Comparison of ENCODE assay signal across 22 mouse cellular contexts in the genomic region with DNA sequence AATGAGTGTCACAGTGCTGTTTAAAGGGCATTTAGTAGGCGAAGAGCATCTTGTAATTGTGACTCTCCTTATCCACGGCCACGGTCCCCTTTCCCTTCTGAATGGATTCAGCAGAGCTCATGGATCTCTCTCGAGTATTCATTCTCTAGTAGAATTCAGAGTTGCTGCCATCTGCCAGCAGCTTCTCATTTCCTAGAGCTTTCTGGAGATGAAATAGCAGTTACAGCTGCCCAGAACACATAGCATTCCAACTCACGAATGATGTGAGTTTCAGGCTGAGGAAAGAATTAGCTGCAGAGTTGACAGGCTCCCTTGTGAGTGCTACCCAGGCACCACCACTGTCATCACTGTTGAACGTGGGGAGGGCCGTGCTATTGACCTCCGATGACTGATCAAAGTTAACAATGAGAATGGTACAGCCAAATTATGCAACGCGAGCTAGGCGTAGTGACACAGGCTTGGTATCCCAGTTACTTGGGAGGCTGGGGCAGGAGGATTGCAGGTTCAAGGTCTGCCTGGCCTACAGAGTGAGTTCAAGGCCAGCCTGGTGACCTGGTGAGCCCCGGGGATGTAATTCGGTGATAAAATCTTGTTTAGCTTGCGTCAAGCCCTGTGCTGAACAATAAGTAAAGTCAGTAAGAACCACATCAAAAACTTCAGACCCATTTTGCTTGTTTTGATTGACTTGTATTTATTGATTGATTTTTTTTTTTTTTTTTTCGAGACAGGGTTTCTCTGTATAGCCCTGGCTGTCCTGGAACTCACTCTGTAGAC.
"Had no signal": no experiment of that assay in that cellular context is flagged by ENCODE, and none has a peak within 500 bp of the region (broad histone marks: within the 10 kb centered on the region; RNA-seq: fewer than 3 reads in every experiment).

No protein-coding gene starts in this region.

- H3K4me1 ChIP-seq: intestine, embryonic 15.5 days; kidney, embryonic 15.5 days; limb, embryonic 10.5 days; limb, embryonic 13.5 days; liver, embryonic 15.5 days; midbrain, embryonic 10.5 days; neural tube, embryonic 12.5 days; neural tube, embryonic 15.5 days; stomach, embryonic 15.5 days had no signal

- H3K4me3 ChIP-seq: intestine, embryonic 15.5 days; kidney, embryonic 15.5 days; limb, embryonic 10.5 days; limb, embryonic 13.5 days; liver, embryonic 15.5 days; midbrain, embryonic 10.5 days; neural tube, embryonic 12.5 days; neural tube, embryonic 15.5 days; stomach, embryonic 15.5 days had no signal

- H3K9ac ChIP-seq: intestine, embryonic 15.5 days; kidney, embryonic 15.5 days; limb, embryonic 13.5 days; liver, embryonic 15.5 days; neural tube, embryonic 12.5 days; neural tube, embryonic 15.5 days; stomach, embryonic 15.5 days had no signal

- H3K9me3 ChIP-seq: intestine, embryonic 15.5 days; kidney, embryonic 15.5 days; limb, embryonic 10.5 days; neural tube, embryonic 15.5 days; stomach, embryonic 15.5 days had no signal

- H3K4me2 ChIP-seq: intestine, embryonic 15.5 days; kidney, embryonic 15.5 days; limb, embryonic 13.5 days; liver, embryonic 11.5 days; liver, embryonic 15.5 days; neural tube, embryonic 12.5 days; neural tube, embryonic 15.5 days; stomach, embryonic 15.5 days had no signal

- ATAC-seq: intestine, embryonic 15.5 days had no signal

- DNase-seq: kidney, adult 11 months; kidney, adult 8-10 months; kidney, postnatal 10 days; kidney, postnatal 36 days; layer of hippocampus, postnatal 36 days; lung, adult 2 months; lung, postnatal 14 days; lung, postnatal 4 days; midbrain, embryonic 14.5 days; right cerebral cortex, adult 18-20 months; spleen, adult 18-20 months; thymus, postnatal 25 days had no signal

- H3K36me3 ChIP-seq: intestine, embryonic 15.5 days; kidney, embryonic 15.5 days; limb, embryonic 10.5 days; limb, embryonic 13.5 days; liver, embryonic 15.5 days; neural tube, embryonic 12.5 days; neural tube, embryonic 15.5 days; stomach, embryonic 15.5 days had no signal

- H3K27me3 ChIP-seq: intestine, embryonic 15.5 days; kidney, embryonic 15.5 days; limb, embryonic 13.5 days; liver, embryonic 15.5 days; neural tube, embryonic 12.5 days; neural tube, embryonic 15.5 days; stomach, embryonic 15.5 days had no signal

- H3K27ac ChIP-seq: intestine, embryonic 15.5 days; kidney, embryonic 15.5 days; limb, embryonic 10.5 days; limb, embryonic 13.5 days; liver, embryonic 15.5 days; midbrain, embryonic 10.5 days; neural tube, embryonic 12.5 days; neural tube, embryonic 15.5 days; stomach, embryonic 15.5 days had no signal
